Mouse (Mus musculus) hindbrain, embryonic 16.5 days (tissue): ENCODE measurements around the gene Lrtm2. TPM values are rescaled to one million over a fixed set of nuclear protein-coding genes. Genes with fewer than 3 reads are reported as not detected.

Experiments used
- polyA plus RNA-seq: library from polyadenylated mRNA; unstranded; fragments of >200 nt; fragmentation: Nextera tagmentation; extraction: Ambion mirVana; gene quantifications from 2 replicates; pipeline ENCODE4 v1.2.1, GENCODE M21; 2015

The Lrtm2 gene
- polyA plus RNA-seq, 1 experiment from 2014 or later, result 17.7 TPM

Other genes starting within 250 kb of the Lrtm2 start
- gene Dcp1b, start 155.5 kb downstream of the Lrtm2 start, polyA plus RNA-seq, result 10.6 and 11.8 TPM in 2 replicates
- gene Cacna1c, start 134.3 kb downstream of the Lrtm2 start, polyA plus RNA-seq, result 4.7 and 6.0 TPM in 2 replicates
- 0.66 and 1.2 TPM in 2 replicates for gene Cacna2d4, start 94.2 kb downstream of the Lrtm2 start, polyA plus RNA-seq
- gene Adipor2, start 86.9 kb upstream of the Lrtm2 start, polyA plus RNA-seq, result 34.8 and 37.0 TPM in 2 replicates
- 1.9 and 2.1 TPM in 2 replicates for gene Fbxl14, start 148.9 kb upstream of the Lrtm2 start, polyA plus RNA-seq
- 4.1 and 5.3 TPM in 2 replicates for gene Wnt5b, start 213.6 kb upstream of the Lrtm2 start, polyA plus RNA-seq